Mouse (Mus musculus) heart, embryonic 15.5 days (tissue): ENCODE measurements around the gene Sh3pxd2a. TPM values are rescaled to one million over a fixed set of nuclear protein-coding genes. Genes with fewer than 3 reads are reported as not detected.

Source experiments
- ATAC-seq: fragments of 200-750 bp; cut with Nextera tagmentation; replicated peaks from 2 replicates; pipeline ENCODE4 v1.8.0; 2017; ENCODE audit warnings: low read depth, moderate TSS enrichment; ENCODE audit not compliant: insufficient number of reproducible peaks, insufficient read depth, low FRiP score
- H3K27ac ChIP-seq: fragments of 300-500 bp; sonication (generic); 2 replicates; pipeline ENCODE4 v1.5.1; 2015; ENCODE audit warnings: mild to moderate bottlenecking, inconsistent platforms
- H3K27me3 ChIP-seq: fragments of 300-500 bp; sonication (generic); 2 replicates; pipeline ENCODE4 v1.6.1; 2015; ENCODE audit warnings: inconsistent platforms
- H3K36me3 ChIP-seq: fragments of 300-500 bp; sonication (generic); 2 replicates; pipeline ENCODE4 v1.6.1; 2015; ENCODE audit warnings: mild to moderate bottlenecking, inconsistent platforms
- H3K4me1 ChIP-seq: fragments of 300-500 bp; sonication (generic); replicated peaks from 2 replicates; pipeline ENCODE4 v1.6.1; 2015; ENCODE audit warnings: inconsistent platforms
- H3K4me2 ChIP-seq: fragments of 300-500 bp; sonication (generic); 2 replicates; pipeline ENCODE4 v1.6.1; 2015; ENCODE audit warnings: inconsistent platforms, mild to moderate bottlenecking, moderate library complexity
- H3K4me3 ChIP-seq: fragments of 300-500 bp; sonication (generic); 2 replicates; pipeline ENCODE4 v1.5.1; 2015; ENCODE audit warnings: mild to moderate bottlenecking, inconsistent platforms
- H3K9ac ChIP-seq: fragments of 300-500 bp; sonication (generic); 2 replicates; pipeline ENCODE4 v1.6.1; 2015; ENCODE audit warnings: mild to moderate bottlenecking, inconsistent platforms
- H3K9me3 ChIP-seq: fragments of 300-500 bp; sonication (generic); replicated peaks from 2 replicates; pipeline ENCODE4 v1.6.1; 2016; ENCODE audit warnings: inconsistent platforms
- WGBS: fragments of 180-500 bp; shearing (Covaris S2); methylation state at CpG from one replicate; pipeline ENCODE4 v1.1.7; 2015; ENCODE audit warnings: mixed read lengths; 5-methylcytosine and 5-hydroxymethylcytosine counted together
- polyA plus RNA-seq: library from polyadenylated mRNA; unstranded; fragments of >200 nt; fragmentation: Nextera tagmentation; extraction: Ambion mirVana; gene quantifications from 2 replicates; pipeline ENCODE4 v1.2.1, GENCODE M21; 2015

The Sh3pxd2a gene
- polyA plus RNA-seq, 1 experiment from 2014 or later = 5.3 TPM

- 82% methylated on average over 8 of the region's 8 CpGs for WGBS
- Histone ChIP-seq H3K4me2 (no peak overlapping the region), H3K27me3 (no peaks in the 10 kb centered on the region), H3K9me3 (no peaks in the 10 kb centered on the region), H3K4me1 (no peaks in the 10 kb centered on the region), H3K27ac (no peak overlapping the region), H3K9ac (no peak overlapping the region), H3K4me3 (no peak overlapping the region), H3K36me3 (no peaks in the 10 kb centered on the region)
- no peak for ATAC-seq
Observed at GRCm38 (mm10) chr19:47245512-47245911, 218.7 kb downstream of the Sh3pxd2a start.

- 0 out of 2 replicates have a peak, but pooled peaks cover 4% of the 10 kb centered on the region for H3K27me3 ChIP-seq
- no peak overlapping the region for H3K4me3 ChIP-seq
- no peak for ATAC-seq
- H3K9me3 ChIP-seq = no peaks in the 10 kb centered on the region
- H3K36me3 ChIP-seq = no peaks in the 10 kb centered on the region
- no peak overlapping the region for H3K9ac ChIP-seq
- no peak overlapping the region for H3K4me2 ChIP-seq
- 71% methylated on average over 4 of the region's 4 CpGs for WGBS
- H3K4me1 ChIP-seq = 0 out of 2 replicates have a peak, but pooled peaks cover 2% of the 10 kb centered on the region
- H3K27ac ChIP-seq = no peak overlapping the region
Observed at GRCm38 (mm10) chr19:47242227-47242626, 222.0 kb downstream of the Sh3pxd2a start.

- H3K4me2 ChIP-seq = peak overlapping the region; percentile 38; the same call in 1 of the 2 replicates
- 0 out of 2 replicates have a peak, but pooled peaks cover 4% of the 10 kb centered on the region for H3K27me3 ChIP-seq
- H3K9me3 ChIP-seq = no peaks in the 10 kb centered on the region
- no peak for ATAC-seq
- no peaks in the 10 kb centered on the region for H3K36me3 ChIP-seq
- H3K27ac ChIP-seq = no peak overlapping the region
- 0 out of 2 replicates have a peak, but pooled peaks cover 2% of the 10 kb centered on the region for H3K4me1 ChIP-seq
- no peak overlapping the region for H3K9ac ChIP-seq
- H3K4me3 ChIP-seq = no peak overlapping the region
- WGBS = 51% methylated on average over 7 of the region's 7 CpGs
Observed at GRCm38 (mm10) chr19:47240957-47241356, 223.2 kb downstream of the Sh3pxd2a start.

DNA sequence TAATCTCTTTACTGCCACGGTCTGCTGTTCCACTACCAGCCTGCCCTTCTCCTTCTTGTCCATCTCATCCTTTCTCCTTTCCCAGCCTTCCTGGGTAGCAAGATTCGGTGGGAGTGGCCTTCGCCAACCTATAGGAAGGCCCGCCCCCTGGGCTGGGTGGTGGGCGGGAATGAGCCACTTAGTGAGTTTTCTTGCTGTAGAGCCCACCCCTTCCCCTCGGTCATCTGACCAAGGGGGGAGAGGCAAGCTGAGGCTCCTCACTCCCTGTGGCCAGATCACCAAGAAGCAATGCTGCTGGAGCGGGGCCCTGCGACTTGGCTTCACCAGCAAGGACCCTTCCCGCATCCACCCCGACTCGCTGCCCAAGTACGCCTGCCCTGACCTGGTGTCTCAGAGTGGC, 224.1 kb downstream of the Sh3pxd2a start:
- H3K27ac ChIP-seq = no peak overlapping the region
- peak overlapping the region; percentile 29 for H3K4me3 ChIP-seq
- no peaks in the 10 kb centered on the region for H3K9me3 ChIP-seq
- H3K9ac ChIP-seq = no peak overlapping the region
- H3K27me3 ChIP-seq = 0 out of 2 replicates have a peak, but pooled peaks cover 4% of the 10 kb centered on the region
- ATAC-seq = peak; percentile 56; the same call in 1 of the 2 replicates
- 0 out of 2 replicates have a peak, but pooled peaks cover 2% of the 10 kb centered on the region for H3K4me1 ChIP-seq
- no peaks in the 10 kb centered on the region for H3K36me3 ChIP-seq
- peak overlapping the region; percentile 38 for H3K4me2 ChIP-seq
- 24% methylated on average over 12 of the region's 12 CpGs for WGBS

DNA sequence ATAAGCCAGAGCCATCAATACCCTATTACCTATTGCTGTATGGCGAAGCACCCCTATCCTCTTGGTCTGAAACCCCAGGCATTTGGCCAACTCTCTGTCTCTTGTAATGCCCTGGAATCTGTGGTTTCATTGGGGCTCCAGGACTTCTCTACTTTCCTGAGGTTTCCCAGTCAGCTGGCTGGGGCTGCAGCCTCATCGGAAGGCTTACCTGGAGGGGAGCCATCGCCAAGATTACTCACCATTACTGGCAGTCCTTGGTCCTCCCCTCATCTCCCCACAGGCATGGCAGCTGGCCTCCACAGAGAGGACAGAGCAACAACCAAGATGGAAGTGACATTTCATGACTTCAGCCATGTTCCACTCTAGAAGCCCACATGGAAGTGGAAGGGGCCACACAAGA, 231.1 kb downstream of the Sh3pxd2a start:
- Histone ChIP-seq H3K27me3 (no peaks in the 10 kb centered on the region), H3K9ac (no peak overlapping the region), H3K9me3 (no peaks in the 10 kb centered on the region), H3K36me3 (no peaks in the 10 kb centered on the region), H3K4me1 (peaks cover 15% of the 10 kb centered on the region), H3K4me2 (no peak overlapping the region), H3K4me3 (no peak overlapping the region), H3K27ac (no peak overlapping the region)
- 86% methylated on average over 3 of the region's 3 CpGs for WGBS
- no peak for ATAC-seq

DNA sequence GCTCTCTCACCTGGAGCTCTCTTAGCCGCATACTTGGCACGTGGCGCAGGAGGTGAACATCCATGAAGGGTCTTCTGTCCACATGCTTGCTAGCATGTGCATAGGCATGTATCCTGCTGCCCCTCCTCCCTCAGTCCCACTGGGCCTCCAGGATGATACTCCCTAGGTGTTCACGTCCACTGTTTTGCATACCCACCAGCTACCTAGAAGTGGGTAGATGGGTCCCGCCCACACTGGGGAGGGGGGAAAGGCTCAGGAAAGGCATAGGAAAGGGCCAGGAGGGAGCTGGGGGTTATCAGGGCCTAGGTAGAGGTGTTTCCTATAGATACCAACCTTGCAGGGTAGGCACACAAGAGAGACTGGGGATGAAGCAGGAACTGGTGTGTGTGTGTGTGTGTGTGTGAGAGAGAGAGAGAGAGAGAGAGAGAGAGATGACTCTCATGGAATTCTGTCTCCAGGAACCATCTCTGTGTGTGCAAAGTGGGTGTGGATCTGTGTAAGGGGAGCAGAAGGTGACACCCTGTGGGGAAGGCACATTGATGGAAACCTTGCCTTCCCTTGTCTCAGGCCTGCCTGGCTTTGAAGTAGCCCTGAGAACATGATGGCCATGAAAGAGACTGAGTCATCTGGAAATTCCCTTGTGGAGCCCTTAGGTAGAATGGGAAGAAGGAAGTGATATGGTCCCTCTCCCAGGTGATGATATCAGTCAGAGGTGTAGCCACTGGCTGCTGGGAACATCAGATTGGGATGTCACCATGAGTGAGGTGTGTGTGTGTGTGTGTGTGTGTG, 231.9 kb downstream of the Sh3pxd2a start:
- Histone ChIP-seq H3K9ac (no peak overlapping the region), H3K4me3 (no peak overlapping the region), H3K27ac (no peak overlapping the region), H3K27me3 (no peaks in the 10 kb centered on the region), H3K4me1 (peaks cover 15% of the 10 kb centered on the region), H3K9me3 (no peaks in the 10 kb centered on the region), H3K4me2 (no peak overlapping the region), H3K36me3 (no peaks in the 10 kb centered on the region)
- ATAC-seq = no peak
- WGBS = 86% methylated on average over 5 of the region's 5 CpGs

GRCm38 (mm10) chr19:47231389-47231788, 232.8 kb downstream of the Sh3pxd2a start:
- Histone ChIP-seq H3K4me1 (peaks cover 15% of the 10 kb centered on the region), H3K36me3 (no peaks in the 10 kb centered on the region), H3K27me3 (no peaks in the 10 kb centered on the region), H3K27ac (no peak overlapping the region), H3K9ac (no peak overlapping the region), H3K4me2 (no peak overlapping the region), H3K4me3 (no peak overlapping the region), H3K9me3 (no peaks in the 10 kb centered on the region)
- WGBS = 88% methylated on average over 6 of the region's 6 CpGs
- no peak for ATAC-seq

GRCm38 (mm10) chr19:47230682-47231081, 233.5 kb downstream of the Sh3pxd2a start:
- H3K27me3 ChIP-seq = no peaks in the 10 kb centered on the region
- H3K4me2 ChIP-seq = no peak overlapping the region
- H3K9ac ChIP-seq = no peak overlapping the region
- 85% methylated on average over 8 of the region's 8 CpGs for WGBS
- no peak overlapping the region for H3K27ac ChIP-seq
- no peak for ATAC-seq
- no peaks in the 10 kb centered on the region for H3K9me3 ChIP-seq
- H3K36me3 ChIP-seq = no peaks in the 10 kb centered on the region
- no peak overlapping the region for H3K4me3 ChIP-seq
- peaks cover 15% of the 10 kb centered on the region for H3K4me1 ChIP-seq

DNA sequence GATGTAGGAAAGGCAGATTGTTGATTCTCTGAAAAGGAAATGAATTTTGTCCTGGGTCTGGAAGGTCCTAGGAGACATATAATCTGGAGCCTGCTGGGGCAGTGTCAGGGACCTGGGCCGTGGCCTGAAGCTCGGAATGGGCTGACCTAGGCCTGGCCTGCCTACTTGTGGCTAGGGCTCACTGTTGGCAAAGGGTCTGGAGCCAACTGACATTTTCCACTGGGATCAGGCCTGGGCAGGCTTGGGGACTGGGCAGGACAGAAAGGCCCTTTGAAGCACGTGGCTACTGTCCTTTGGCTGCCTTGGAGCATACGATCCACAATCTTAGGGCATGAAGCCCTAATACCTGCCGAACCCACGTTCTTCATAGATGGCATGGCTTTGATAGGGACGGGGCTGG, 234.1 kb downstream of the Sh3pxd2a start:
- no peak overlapping the region for H3K4me3 ChIP-seq
- no peak overlapping the region for H3K27ac ChIP-seq
- peaks cover 15% of the 10 kb centered on the region for H3K4me1 ChIP-seq
- H3K36me3 ChIP-seq = no peaks in the 10 kb centered on the region
- H3K9ac ChIP-seq = no peak overlapping the region
- no peak for ATAC-seq
- H3K4me2 ChIP-seq = no peak overlapping the region
- H3K27me3 ChIP-seq = no peaks in the 10 kb centered on the region
- no peaks in the 10 kb centered on the region for H3K9me3 ChIP-seq
- 83% methylated on average over 7 of the region's 7 CpGs for whole genome bisulfite sequencing

- 75% methylated on average over 5 of the region's 5 CpGs for WGBS
- Histone ChIP-seq H3K4me2 (peak overlapping the region; percentile 82; the same call in 1 of the 2 replicates), H3K27me3 (no peaks in the 10 kb centered on the region), H3K4me3 (no peak overlapping the region), H3K4me1 (peaks cover 15% of the 10 kb centered on the region), H3K27ac (no peak overlapping the region), H3K36me3 (no peaks in the 10 kb centered on the region), H3K9ac (no peak overlapping the region), H3K9me3 (no peaks in the 10 kb centered on the region)
- ATAC-seq = no peak
Observed at GRCm38 (mm10) chr19:47229461-47229860, 234.7 kb downstream of the Sh3pxd2a start.

DNA sequence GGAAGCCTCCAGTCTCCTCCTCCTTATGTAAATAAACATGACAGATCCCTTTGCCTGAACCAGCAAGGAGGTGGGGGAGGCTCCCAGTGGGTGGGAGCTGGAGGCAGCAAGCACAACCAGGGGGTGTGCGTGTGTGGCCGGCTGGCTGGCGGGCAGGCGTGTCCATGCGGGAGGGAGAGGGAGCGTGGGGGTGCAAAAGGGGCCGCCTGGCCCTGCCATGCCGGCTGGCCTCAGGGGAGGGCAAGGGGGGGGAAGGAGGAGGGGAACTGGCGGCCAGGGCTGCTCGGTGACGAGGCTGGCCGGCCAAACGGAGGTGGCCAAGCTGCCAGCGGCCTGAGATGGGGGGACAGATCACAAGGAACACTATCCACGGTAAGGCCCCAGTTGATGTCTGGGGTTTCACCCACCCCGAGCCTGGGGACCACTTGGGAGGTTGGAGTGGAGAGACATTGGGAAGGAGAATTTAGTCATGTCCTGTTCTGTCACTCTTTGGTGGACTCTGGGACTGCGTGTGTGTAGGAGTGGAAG, 235.4 kb downstream of the Sh3pxd2a start:
- ATAC-seq = peak; percentile 73
- Histone ChIP-seq H3K27me3 (no peaks in the 10 kb centered on the region), H3K36me3 (no peaks in the 10 kb centered on the region), H3K9me3 (no peaks in the 10 kb centered on the region), H3K4me1 (peaks cover 15% of the 10 kb centered on the region), H3K27ac (0 out of 2 replicates have a peak overlapping the region, but pooled peaks have one; percentile 16), H3K9ac (peak overlapping the region; percentile 41), H3K4me3 (peak overlapping the region; percentile 46), H3K4me2 (peak overlapping the region; percentile 82)
- 4% methylated on average over 16 of the region's 17 CpGs for WGBS
